Mouse (Mus musculus) MEL (cell line): Measurements from ENCODE around the gene Nvl. TPM values are rescaled to one million over a fixed set of nuclear protein-coding genes. Genes with fewer than 3 reads are reported as not detected.
A peak's percentile ranks its signal among the peaks of the same experiment; 100 is the strongest.

ENCODE experiments used
- DNase-seq: peaks from one replicate; pipeline ENCODE4 v3.0.0; 2011; ENCODE audit warnings: low read depth, low spot score
- H3K27ac ChIP-seq: 2 replicates; pipeline ENCODE4 v1.5.1; 2012; ENCODE audit warnings: low read depth, mild to moderate bottlenecking, control low read depth, low read length, moderate library complexity; ENCODE audit not compliant: control insufficient read depth
- H3K27me3 ChIP-seq, 2 experiments: fragments of 150-350 bp in 1 of 2; sonication (generic) in 1 of 2; 2 replicates each; pipeline ENCODE4 v1.6.1; 2012; ENCODE audit warnings: low read length in 2 of 2, mild to moderate bottlenecking in 2 of 2, improper control_type of control experiment in 1 of 2, moderate library complexity in 1 of 2; ENCODE audit not compliant: insufficient read depth in 2 of 2, control insufficient read depth in 1 of 2
- H3K36me3 ChIP-seq, 2 experiments: 2 replicates each; pipeline ENCODE4 v1.6.1; 2012 to 2014; ENCODE audit warnings: low read length in 2 of 2, improper control_type of control experiment in 1 of 2, inconsistent platforms in 1 of 2, mild to moderate bottlenecking in 1 of 2; ENCODE audit not compliant: insufficient read depth in 2 of 2, control insufficient read depth in 1 of 2
- H3K4me1 ChIP-seq, 2 experiments: fragments of 150-350 bp in 1 of 2; sonication (generic) in 1 of 2; 2 replicates each; pipeline ENCODE4 v1.6.1; 2012; ENCODE audit warnings: low read length in 2 of 2, improper control_type of control experiment in 1 of 2, mild to moderate bottlenecking in 1 of 2; ENCODE audit not compliant: insufficient read depth in 2 of 2, control insufficient read depth in 1 of 2
- H3K4me3 ChIP-seq, 2 experiments: fragments of 150-350 bp in 1 of 2; sonication (generic) in 1 of 2; 2 replicates each; pipeline ENCODE4 v1.5.1; 2012; ENCODE audit warnings: low read depth in 2 of 2, low read length in 2 of 2, mild to moderate bottlenecking in 2 of 2, moderate library complexity in 2 of 2, control low read depth in 1 of 2, improper control_type of control experiment in 1 of 2; ENCODE audit not compliant: control insufficient read depth in 1 of 2, insufficient read depth in 1 of 2
- H3K79me2 ChIP-seq: 2 replicates; pipeline ENCODE4 v1.6.1; 2012; ENCODE audit warnings: mild to moderate bottlenecking, low read length, moderate library complexity; ENCODE audit not compliant: control insufficient read depth, poor library complexity, insufficient read depth
- H3K9ac ChIP-seq: 2 replicates; pipeline ENCODE4 v1.6.1; 2012; ENCODE audit warnings: low read depth, mild to moderate bottlenecking, control low read depth, low read length, moderate library complexity; ENCODE audit not compliant: control insufficient read depth, poor library complexity, severe bottlenecking
- H3K9me3 ChIP-seq: fragments of 150-350 bp; sonication (generic); replicated peaks from 2 replicates; pipeline ENCODE4 v1.6.1; 2012; ENCODE audit warnings: mild to moderate bottlenecking, low read length, improper control_type of control experiment, moderate library complexity; ENCODE audit not compliant: insufficient read depth
- CTCF ChIP-seq, 3 experiments: IDR thresholded peaks in 2 of 3; conservative IDR thresholded peaks in 1 of 3; 2 replicates each; pipeline ENCODE4 v1.5.1; 2011 to 2012; ENCODE audit warnings: low read length in 3 of 3, low read depth in 2 of 3, mild to moderate bottlenecking in 2 of 3, improper control_type of control experiment in 1 of 3, inconsistent platforms in 1 of 3, mixed read lengths in 1 of 3, moderate library complexity in 1 of 3; ENCODE audit not compliant: control insufficient read depth in 1 of 3, insufficient read depth in 1 of 3, poor library complexity in 1 of 3, severe bottlenecking in 1 of 3
- GATA1 ChIP-seq: IDR thresholded peaks from 2 replicates; pipeline ENCODE4 v1.6.1; 2011; ENCODE audit warnings: low read depth, low read length, improper control_type of control experiment
- KAT2A ChIP-seq: conservative IDR thresholded peaks from 2 replicates; pipeline ENCODE4 v1.6.1; 2012; ENCODE audit warnings: low read depth, low read length, improper control_type of control experiment, inconsistent platforms
- MYC ChIP-seq: IDR thresholded peaks from 2 replicates; pipeline ENCODE4 v1.6.1; 2011; ENCODE audit warnings: low read depth, mild to moderate bottlenecking, low read length, improper control_type of control experiment, moderate library complexity
- NELFE ChIP-seq: IDR thresholded peaks from 2 replicates; pipeline ENCODE4 v1.6.1; 2011; ENCODE audit warnings: low read depth, low read length, improper control_type of control experiment
- RAD21 ChIP-seq: IDR thresholded peaks from 2 replicates; pipeline ENCODE4 v1.6.1; 2011; ENCODE audit warnings: mild to moderate bottlenecking, low read depth, low read length, improper control_type of control experiment
- RCOR1 ChIP-seq: IDR thresholded peaks from 2 replicates; pipeline ENCODE4 v1.6.1; 2012; ENCODE audit warnings: low read depth, mild to moderate bottlenecking, inconsistent platforms, low read length, improper control_type of control experiment
- SIN3A ChIP-seq: IDR thresholded peaks from 2 replicates; pipeline ENCODE4 v1.6.1; 2012; ENCODE audit warnings: low read length, improper control_type of control experiment, inconsistent platforms
- SMC3 ChIP-seq: IDR thresholded peaks from 2 replicates; pipeline ENCODE4 v1.6.1; 2011; ENCODE audit warnings: low read depth, low read length, improper control_type of control experiment
- TAL1 ChIP-seq: IDR thresholded peaks from 2 replicates; pipeline ENCODE4 v1.6.1; 2012; ENCODE audit warnings: mild to moderate bottlenecking, inconsistent platforms, low read length, moderate library complexity, mixed read lengths
- TCF12 ChIP-seq: IDR thresholded peaks from 2 replicates; pipeline ENCODE4 v1.6.1; 2014; ENCODE audit warnings: low read depth, mild to moderate bottlenecking, inconsistent platforms, low read length, improper control_type of control experiment, moderate library complexity
- UBTF ChIP-seq: IDR thresholded peaks from 2 replicates; pipeline ENCODE4 v1.6.1; 2012; ENCODE audit warnings: low read depth, mild to moderate bottlenecking, inconsistent platforms, low read length, improper control_type of control experiment, moderate library complexity, borderline replicate concordance; ENCODE audit not compliant: insufficient read depth
- USF1 ChIP-seq: IDR thresholded peaks from 2 replicates; pipeline ENCODE4 v1.6.1; 2014; ENCODE audit warnings: low read depth, mild to moderate bottlenecking, inconsistent platforms, low read length, improper control_type of control experiment, moderate library complexity
- ZC3H11A ChIP-seq: IDR thresholded peaks from 2 replicates; pipeline ENCODE4 v1.6.1; 2012; ENCODE audit warnings: low read depth, mild to moderate bottlenecking, inconsistent platforms, low read length, improper control_type of control experiment
- polyA plus RNA-seq, 2 experiments: library from polyadenylated mRNA; stranded (reverse) in 1 of 2; unstranded in 1 of 2; fragments of >175 nt in 1 of 2; fragments of >200 nt in 1 of 2; gene quantifications; 2 replicates each; pipeline versions ENCODE4 v1.2.1 to v1.2.4; 2012; ENCODE audit warnings: low replicate concordance in 2 of 2, low read depth in 1 of 2; ENCODE audit not compliant: insufficient read length in 2 of 2, insufficient read depth in 1 of 2, missing spikeins in 1 of 2
- total RNA-seq: library from RNA; depleted of rRNA; stranded (reverse); fragments of 300-350 nt; gene quantifications from 2 replicates; pipeline ENCODE4 v1.2.3, GENCODE M21; 2012

The Nvl gene
- total and polyA plus RNA-seq, 3 experiments: 21.0 to 29.8 TPM; not detected in 1

DNA sequence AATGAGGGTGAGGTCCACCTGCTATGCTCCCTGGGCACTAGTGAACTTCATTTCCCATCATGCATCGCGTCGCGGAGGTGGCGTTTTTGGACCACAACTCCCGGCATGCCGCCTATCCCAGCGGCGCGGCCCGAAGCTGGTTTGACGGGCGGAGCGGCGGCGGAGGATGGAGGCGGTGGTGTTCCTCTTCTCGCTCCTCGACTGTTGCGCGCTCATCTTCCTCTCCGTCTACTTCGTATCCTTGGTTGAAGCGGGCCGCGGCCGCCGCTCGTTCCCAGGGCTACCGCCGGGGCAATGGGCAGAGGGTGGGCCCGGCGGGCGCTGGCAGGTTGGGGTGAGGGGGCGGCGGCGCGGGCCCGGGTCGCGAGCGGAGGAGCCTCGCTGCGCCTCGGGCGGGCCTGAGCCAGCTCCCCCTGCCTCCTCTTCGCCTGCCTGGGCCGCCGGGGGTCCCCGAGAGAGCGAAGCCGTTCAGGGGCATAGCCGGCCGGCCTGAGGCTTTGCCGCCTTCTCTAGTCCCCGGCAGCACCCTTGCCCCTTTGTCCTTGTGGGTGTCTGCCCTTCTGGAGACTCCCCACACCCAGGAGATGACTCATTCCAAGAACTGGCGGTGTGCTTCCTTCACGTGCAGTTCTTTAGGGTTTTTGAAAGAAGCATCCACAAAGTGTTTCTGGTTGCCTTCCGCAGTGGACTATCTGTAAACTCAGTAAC, 7.0 kb upstream of the Nvl start (continued):
- TF ChIP-seq TCF12 (0 out of 2 replicates have a peak, but pooled peaks have one; percentile 45), UBTF (no peak)

DNA sequence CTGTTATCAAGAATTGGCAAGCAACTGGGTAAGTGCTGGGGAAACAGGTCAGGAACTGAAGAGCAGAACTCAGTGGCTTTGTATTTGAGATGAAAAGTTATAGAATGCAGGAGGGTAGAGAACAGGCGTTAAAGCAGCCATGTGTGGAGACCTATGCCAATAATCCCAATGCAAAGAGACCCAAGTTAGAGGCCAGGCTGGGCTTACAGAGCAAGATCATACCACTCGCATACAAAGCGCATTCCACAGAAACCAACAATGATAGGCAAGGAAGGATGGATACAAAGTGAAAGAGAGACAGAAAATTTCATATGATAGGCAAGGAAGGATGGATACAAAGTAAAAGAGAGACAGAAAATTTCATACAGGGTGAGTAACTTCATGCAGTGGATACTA, 6.4 kb upstream of the Nvl start:
- no peaks in the 10 kb centered on the region for H3K9me3 ChIP-seq
- H3K27ac ChIP-seq: no peak overlapping the region
- H3K9ac ChIP-seq: peak overlapping the region; percentile 21; the same call in 1 of the 2 replicates
- DNase-seq: no peak
- peaks cover 2 to 58% of the 10 kb centered on the region in 2 experiments for H3K36me3 ChIP-seq
- peak overlapping the region; percentile 61 to 85 for H3K4me3 ChIP-seq
- peaks cover 21% of the 10 kb centered on the region for H3K79me2 ChIP-seq
- TF ChIP-seq USF1 (no peak), RCOR1 (no peak), NELFE (no peak)
- TF ChIP-seq, all 39 proteins: peak for 0
- H3K4me1 ChIP-seq: peaks cover 19 to 31% of the 10 kb centered on the region in 2 experiments
- no peaks in the 10 kb centered on the region for H3K27me3 ChIP-seq

- Histone ChIP-seq H3K27me3 (no peaks in the 10 kb centered on the region), H3K4me3 (0 out of 4 replicates have a peak overlapping the region, but pooled peaks of 1 of the 2 experiments have one; percentile 29), H3K79me2 (peaks cover 25% of the 10 kb centered on the region), H3K4me1 (peaks cover 19 to 31% of the 10 kb centered on the region in 2 experiments), H3K9me3 (no peaks in the 10 kb centered on the region), H3K36me3 (peaks cover 2 to 56% of the 10 kb centered on the region in 2 experiments; a peak in 3 of 4 replicates), H3K9ac (peak overlapping the region; percentile 9; the same call in 1 of the 2 replicates), H3K27ac (peak overlapping the region; percentile 42)
- TF ChIP-seq KAT2A: no peak
- peak; percentile 35; the same call in 1 of the 2 replicates for TF ChIP-seq SIN3A
- TF ChIP-seq TAL1: no peak
- no peak for TF ChIP-seq GATA1
- peak; percentile 67 for TF ChIP-seq SMC3
- peak; percentile 94 for TF ChIP-seq MYC
- TF ChIP-seq RAD21: peak; percentile 59
- peak; percentile 49 for TF ChIP-seq ZC3H11A
- TF ChIP-seq CTCF (IDR thresholded peaks at IDR 0.05 in 2 of 3, conservative IDR thresholded peaks at IDR 0.05 in 1 of 3; ENCODE audit: control insufficient read depth in 1 of 3, insufficient read depth in 1 of 3, low read depth in 2 of 3, low read length in 3 of 3, poor library complexity in 1 of 3, severe bottlenecking in 1 of 3): peak; percentile 17 to 73 (median 39); a peak in 5 of 6 replicates
- peak; percentile 56 for DNase-seq
Measured at GRCm38 (mm10) chr1:181149373-181150017, 5.5 kb upstream of the Nvl start.
